Mouse (Mus musculus) midbrain, embryonic 16.5 days (tissue): ENCODE results near the gene Myh9. TPM values are rescaled to one million over a fixed set of nuclear protein-coding genes. Genes with fewer than 3 reads are reported as not detected.
"Not testable (repeated sequence)": the region's sequence is repeated elsewhere in the genome, so short reads cannot be mapped to it uniquely, and the experiment has no call there.

Experiments used
- ATAC-seq: fragments of 200-750 bp; cut with Nextera tagmentation; 2 replicates; pipeline ENCODE4 v1.8.0; 2017; ENCODE audit warnings: moderate TSS enrichment
- H3K27ac ChIP-seq: fragments of 300-500 bp; sonication (generic); 2 replicates; pipeline ENCODE4 v1.5.1; 2014; ENCODE audit warnings: mild to moderate bottlenecking, low read length, mixed read lengths
- H3K27me3 ChIP-seq: fragments of 300-500 bp; sonication (generic); 2 replicates; pipeline ENCODE4 v1.6.1; 2014; ENCODE audit warnings: low read depth, low read length, mixed read lengths; ENCODE audit not compliant: control insufficient read depth, insufficient read depth
- H3K36me3 ChIP-seq: fragments of 300-500 bp; sonication (generic); 2 replicates; pipeline ENCODE4 v1.6.1; 2014; ENCODE audit warnings: mild to moderate bottlenecking, low read length, moderate library complexity, mixed read lengths; ENCODE audit not compliant: control insufficient read depth, insufficient read depth
- H3K4me1 ChIP-seq: fragments of 300-500 bp; sonication (generic); 2 replicates; pipeline ENCODE4 v1.6.1; 2014; ENCODE audit warnings: mild to moderate bottlenecking, low read length, mixed read lengths; ENCODE audit not compliant: control insufficient read depth, insufficient read depth
- H3K4me2 ChIP-seq: fragments of 300-500 bp; sonication (generic); 2 replicates; pipeline ENCODE4 v1.6.1; 2014; ENCODE audit warnings: mild to moderate bottlenecking, low read length, mixed read lengths
- H3K4me3 ChIP-seq: fragments of 300-500 bp; sonication (generic); 2 replicates; pipeline ENCODE4 v1.5.1; 2014; ENCODE audit warnings: low read depth, mild to moderate bottlenecking, low read length, moderate library complexity, mixed read lengths
- H3K9ac ChIP-seq: fragments of 300-500 bp; sonication (generic); 2 replicates; pipeline ENCODE4 v1.6.1; 2014; ENCODE audit warnings: low read depth, low read length, mixed read lengths
- H3K9me3 ChIP-seq: fragments of 300-500 bp; sonication (generic); replicated peaks from 2 replicates; pipeline ENCODE4 v1.6.1; 2014; ENCODE audit warnings: mild to moderate bottlenecking, low read length, mixed read lengths; ENCODE audit not compliant: control insufficient read depth, poor library complexity, severe bottlenecking
- WGBS: fragments of 180-500 bp; shearing (Covaris S2); extraction: QIAGEN DNeasy Blood & Tissue Kit; methylation state at CpG from one replicate; pipeline ENCODE4 v1.1.7; 2014; 5-methylcytosine and 5-hydroxymethylcytosine counted together
- polyA plus RNA-seq: library from polyadenylated mRNA; unstranded; fragments of >200 nt; fragmentation: Nextera tagmentation; extraction: Ambion mirVana; gene quantifications from 2 replicates; pipeline ENCODE4 v1.2.1, GENCODE M21; 2015

Myh9 gene
- polyA plus RNA-seq, 1 experiment from 2014 or later = 9.5 TPM

GRCm38 (mm10) chr15:77727139-77727538 lies 114.8 kb downstream of the Myh9 start:
- H3K36me3 ChIP-seq, H3K4me1 ChIP-seq, ATAC-seq, H3K27me3 ChIP-seq, H3K4me2 ChIP-seq, H3K9ac ChIP-seq, H3K9me3 ChIP-seq, H3K4me3 ChIP-seq, H3K27ac ChIP-seq: not testable (repeated sequence)
- WGBS = 11% methylated on average over 3 of the region's 3 CpGs

GRCm38 (mm10) chr15:77725393-77726020 lies 116.5 kb downstream of the Myh9 start:
- not testable (repeated sequence) for H3K4me1 ChIP-seq, ATAC-seq, H3K27ac ChIP-seq, H3K4me3 ChIP-seq, H3K27me3 ChIP-seq, H3K36me3 ChIP-seq, H3K9me3 ChIP-seq, H3K9ac ChIP-seq, H3K4me2 ChIP-seq
- WGBS = 77% methylated on average over 5 of the region's 6 CpGs

GRCm38 (mm10) chr15:77724208-77724911 lies 117.6 kb downstream of the Myh9 start:
- not testable (repeated sequence) for H3K27ac ChIP-seq, H3K4me3 ChIP-seq, H3K36me3 ChIP-seq, H3K9ac ChIP-seq, H3K9me3 ChIP-seq, H3K4me2 ChIP-seq, H3K4me1 ChIP-seq, ATAC-seq, H3K27me3 ChIP-seq
- 31% methylated on average over 2 of the region's 10 CpGs for WGBS

GRCm38 (mm10) chr15:77721509-77721908 lies 120.5 kb downstream of the Myh9 start:
- not testable (repeated sequence) for H3K9me3 ChIP-seq, H3K4me3 ChIP-seq, H3K36me3 ChIP-seq, H3K27me3 ChIP-seq, H3K27ac ChIP-seq, H3K4me2 ChIP-seq, ATAC-seq, H3K9ac ChIP-seq, H3K4me1 ChIP-seq
- no CpG with 5 or more reads among the region's 3 CpGs for WGBS

DNA sequence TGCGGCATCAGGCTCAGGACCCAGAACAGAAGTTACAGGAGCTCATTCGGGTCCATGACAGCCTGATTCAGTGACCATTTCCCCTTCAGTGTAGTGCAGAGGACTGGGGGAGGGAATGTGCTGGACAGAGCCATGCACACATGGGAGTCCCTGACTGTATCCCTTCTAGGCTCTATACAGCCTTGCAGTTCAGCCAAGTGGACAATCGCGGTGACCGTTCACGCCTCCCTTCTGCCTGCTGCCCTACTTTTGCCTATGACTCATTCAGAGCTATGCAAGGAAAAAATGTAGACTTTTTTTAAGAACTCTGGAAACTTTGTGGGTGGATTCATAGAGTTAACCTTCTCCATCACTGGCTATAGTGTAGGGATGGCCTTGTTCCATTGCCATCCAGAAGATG lies 123.7 kb downstream of the Myh9 start:
- H3K4me2 ChIP-seq, H3K27ac ChIP-seq, ATAC-seq, H3K9me3 ChIP-seq, H3K4me3 ChIP-seq, H3K4me1 ChIP-seq, H3K9ac ChIP-seq, H3K36me3 ChIP-seq, H3K27me3 ChIP-seq: not testable (repeated sequence)
- WGBS = 91% methylated on average over 2 of the region's 6 CpGs

Other genes starting within 250 kb of the Myh9 start
- gene Apol10b, start 246.1 kb downstream of the Myh9 start, polyA plus RNA-seq = 0.10 TPM in 1 of 2 replicates, not detected in the other
- gene Gm36245, start 242.9 kb downstream of the Myh9 start, polyA plus RNA-seq = not detected in 2 replicates
- not detected in 2 replicates for gene Apol11b, start 198.9 kb downstream of the Myh9 start, polyA plus RNA-seq
- not detected in 2 replicates for gene Apol7e, start 143.3 kb downstream of the Myh9 start, polyA plus RNA-seq
- gene Apol9b, start 113.1 kb downstream of the Myh9 start, polyA plus RNA-seq = not detected in 2 replicates
- gene Apol8, start 85.2 kb downstream of the Myh9 start, polyA plus RNA-seq = 0.11 and 0.27 TPM in 2 replicates
- gene Txn2, start 86.8 kb upstream of the Myh9 start, polyA plus RNA-seq = 187 and 190 TPM in 2 replicates
- 9.2 and 11.0 TPM in 2 replicates for gene Foxred2, start 114.5 kb upstream of the Myh9 start, polyA plus RNA-seq
- gene Eif3d, start 128.6 kb upstream of the Myh9 start, polyA plus RNA-seq = 164 and 166 TPM in 2 replicates